Mouse (Mus musculus) limb, embryonic 11.5 days (tissue): ENCODE results near the gene Cdk6. TPM values are rescaled to one million over a fixed set of nuclear protein-coding genes. Genes with fewer than 3 reads are reported as not detected.
A peak's percentile ranks its signal among the peaks of the same experiment; 100 is the strongest.

Source experiments
- ATAC-seq: fragments of 200-750 bp; cut with Nextera tagmentation; 2 replicates; pipeline ENCODE4 v1.8.0; 2017; ENCODE audit warnings: low read depth; ENCODE audit not compliant: insufficient number of reproducible peaks, low FRiP score, low TSS enrichment
- DNase-seq: peaks from one replicate; pipeline ENCODE4 v3.0.0-alpha.2; 2015; ENCODE audit warnings: low spot score
- H3K27ac ChIP-seq: fragments of 300-500 bp; sonication (generic); replicated peaks from 2 replicates; pipeline ENCODE4 v1.5.1; 2014; ENCODE audit warnings: low read depth, mild to moderate bottlenecking, low read length
- H3K27me3 ChIP-seq: fragments of 300-500 bp; sonication (generic); 2 replicates; pipeline ENCODE4 v1.6.1; 2014; ENCODE audit warnings: mild to moderate bottlenecking, low read length, mixed read lengths; ENCODE audit not compliant: control insufficient read depth, insufficient read depth
- H3K36me3 ChIP-seq: fragments of 300-500 bp; sonication (generic); 2 replicates; pipeline ENCODE4 v1.6.1; 2014; ENCODE audit warnings: mild to moderate bottlenecking, low read length, moderate library complexity, mixed read lengths; ENCODE audit not compliant: control insufficient read depth, insufficient read depth
- H3K4me1 ChIP-seq: fragments of 300-500 bp; sonication (generic); 2 replicates; pipeline ENCODE4 v1.6.1; 2014; ENCODE audit warnings: low read length, mixed read lengths; ENCODE audit not compliant: control insufficient read depth, insufficient read depth
- H3K4me2 ChIP-seq: fragments of 300-500 bp; sonication (generic); 2 replicates; pipeline ENCODE4 v1.6.1; 2014; ENCODE audit warnings: low read depth, mild to moderate bottlenecking, moderate library complexity; ENCODE audit not compliant: severe bottlenecking
- H3K4me3 ChIP-seq: fragments of 300-500 bp; sonication (generic); 2 replicates; pipeline ENCODE4 v1.5.1; 2014; ENCODE audit warnings: low read depth, low read length
- H3K9ac ChIP-seq: fragments of 300-500 bp; sonication (generic); 2 replicates; pipeline ENCODE4 v1.6.1; 2014; ENCODE audit warnings: mild to moderate bottlenecking, low read length
- H3K9me3 ChIP-seq: fragments of 300-500 bp; sonication (generic); 2 replicates; pipeline ENCODE4 v1.6.1; 2016; ENCODE audit warnings: low read length; ENCODE audit not compliant: control insufficient read depth
- WGBS: fragments of 180-500 bp; shearing (Covaris S2); extraction: QIAGEN DNeasy Blood & Tissue Kit; methylation state at CpG from one replicate; pipeline ENCODE4 v1.1.7; 2014; 5-methylcytosine and 5-hydroxymethylcytosine counted together
- polyA plus RNA-seq: library from polyadenylated mRNA; unstranded; fragments of >200 nt; fragmentation: Nextera tagmentation; extraction: Ambion mirVana; gene quantifications from 2 replicates; pipeline ENCODE4 v1.2.1, GENCODE M21; 2014

Cdk6 gene
- polyA plus RNA-seq, 1 experiment from 2014 or later, result 31.3 TPM

- ATAC-seq (no peak), DNase-seq (no peak)
- Histone ChIP-seq H3K4me2 (no peak overlapping the region), H3K4me3 (no peak overlapping the region), H3K4me1 (peaks cover 19% of the 10 kb centered on the region), H3K27ac (no peak overlapping the region), H3K27me3 (no peaks in the 10 kb centered on the region), H3K36me3 (no peaks in the 10 kb centered on the region), H3K9me3 (no peaks in the 10 kb centered on the region), H3K9ac (no peak overlapping the region)
- 76% methylated on average over 3 of the region's 3 CpGs for WGBS
Measured at GRCm38 (mm10) chr5:3463758-3464157, 122.5 kb downstream of the Cdk6 start.

- H3K4me1 ChIP-seq, result peaks cover 19% of the 10 kb centered on the region
- H3K27me3 ChIP-seq, result no peaks in the 10 kb centered on the region
- no peak overlapping the region for H3K4me2 ChIP-seq
- no peak overlapping the region for H3K9ac ChIP-seq
- no peak for ATAC-seq
- no peaks in the 10 kb centered on the region for H3K9me3 ChIP-seq
- 48% methylated on average over 7 of the region's 7 CpGs for WGBS
- no peak overlapping the region for H3K27ac ChIP-seq
- H3K4me3 ChIP-seq, result no peak overlapping the region
- peak; percentile 55 for DNase-seq
- H3K36me3 ChIP-seq, result no peaks in the 10 kb centered on the region
Measured at GRCm38 (mm10) chr5:3466069-3466877, 125.0 kb downstream of the Cdk6 start.

DNA sequence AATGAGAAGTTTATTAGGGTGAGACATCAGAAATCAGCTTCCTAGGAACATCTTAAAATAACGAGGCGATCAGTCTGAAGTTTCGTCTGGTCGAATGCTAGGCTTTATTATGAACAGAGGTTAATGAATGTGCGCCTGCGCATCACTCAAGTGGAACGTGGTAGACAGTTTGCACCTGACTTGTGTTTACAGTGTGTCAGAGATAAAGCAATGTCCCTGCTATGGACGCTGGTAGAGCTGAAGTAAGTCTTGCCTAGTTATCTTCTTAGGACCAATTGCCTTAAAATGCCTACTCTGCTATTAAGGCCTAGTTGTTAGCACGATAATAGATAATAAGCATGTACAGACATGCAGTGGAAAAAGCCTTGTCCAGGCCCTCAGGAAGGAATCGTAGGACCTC lies 129.6 kb downstream of the Cdk6 start:
- no peak for ATAC-seq
- Histone ChIP-seq H3K27ac (no peak overlapping the region), H3K9ac (no peak overlapping the region), H3K4me3 (no peak overlapping the region), H3K36me3 (no peaks in the 10 kb centered on the region), H3K4me1 (peaks cover 3% of the 10 kb centered on the region; the same call in 1 of the 2 replicates), H3K27me3 (no peaks in the 10 kb centered on the region), H3K9me3 (no peaks in the 10 kb centered on the region), H3K4me2 (no peak overlapping the region)
- DNase-seq, result peak; percentile 9
- WGBS, result 87% methylated on average over 10 of the region's 10 CpGs

DNA sequence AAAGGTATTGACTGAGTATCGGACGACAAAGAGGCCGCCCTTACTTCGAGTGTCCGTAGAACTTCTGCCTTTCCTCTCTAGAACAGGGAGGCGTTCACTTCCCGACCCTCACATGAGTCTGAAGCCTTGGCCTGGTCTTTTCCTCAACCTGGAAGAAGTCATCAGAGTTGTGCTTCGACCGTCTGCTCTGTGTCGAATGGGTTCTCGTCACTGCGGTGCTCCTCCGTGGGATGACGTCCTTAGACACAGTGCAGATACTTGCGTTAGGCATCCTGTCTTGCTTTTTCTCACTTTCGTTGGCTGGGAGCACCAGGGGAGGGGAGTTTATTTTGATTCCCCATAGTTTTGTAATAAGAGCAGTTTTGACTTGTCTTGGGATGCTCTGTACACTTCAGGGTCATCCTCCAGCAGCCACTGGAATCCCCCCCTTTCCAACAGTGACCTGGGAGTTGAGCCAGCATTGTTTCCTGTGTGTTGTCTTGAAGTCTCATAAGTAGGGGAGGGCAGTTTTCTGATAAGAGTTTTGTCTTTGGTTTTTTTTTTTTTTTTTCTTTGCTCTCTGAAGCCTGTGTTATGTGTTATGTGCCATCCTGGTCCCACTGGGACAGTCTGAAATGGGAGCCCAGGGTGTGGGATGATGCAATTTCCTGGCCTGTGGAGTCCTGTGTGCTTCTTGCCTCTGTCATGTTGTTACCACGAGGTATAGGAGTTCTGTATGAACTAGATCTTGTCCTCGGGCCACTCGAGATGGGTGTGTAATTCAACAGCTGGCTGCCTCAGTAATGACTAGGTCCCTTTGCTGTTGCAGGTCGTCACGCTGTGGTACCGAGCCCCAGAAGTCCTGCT lies 131.2 kb downstream of the Cdk6 start:
- no peak overlapping the region for H3K4me3 ChIP-seq
- WGBS, result 88% methylated on average over 22 of the region's 22 CpGs

GRCm38 (mm10) chr5:3477711-3478110 lies 136.4 kb downstream of the Cdk6 start:
- ATAC-seq (no peak), DNase-seq (peak; percentile 14)
- no peak overlapping the region for H3K9ac ChIP-seq
- 93% methylated on average over 3 of the region's 3 CpGs for WGBS
- no peaks in the 10 kb centered on the region for H3K27me3 ChIP-seq
- no peak overlapping the region for H3K4me3 ChIP-seq
- H3K36me3 ChIP-seq, result no peaks in the 10 kb centered on the region
- no peaks in the 10 kb centered on the region for H3K4me1 ChIP-seq
- H3K4me2 ChIP-seq, result no peak overlapping the region
- no peak overlapping the region for H3K27ac ChIP-seq
- no peaks in the 10 kb centered on the region for H3K9me3 ChIP-seq

More for the DNA sequence above, 131.2 kb downstream of the Cdk6 start:
- H3K4me1 ChIP-seq, result no peaks in the 10 kb centered on the region
- H3K9me3 ChIP-seq, result no peaks in the 10 kb centered on the region
- no peaks in the 10 kb centered on the region for H3K36me3 ChIP-seq
- no peak overlapping the region for H3K27ac ChIP-seq
- DNase-seq (peak; percentile 6), ATAC-seq (no peak)
- no peaks in the 10 kb centered on the region for H3K27me3 ChIP-seq
- no peak overlapping the region for H3K9ac ChIP-seq
- H3K4me2 ChIP-seq, result no peak overlapping the region

DNA sequence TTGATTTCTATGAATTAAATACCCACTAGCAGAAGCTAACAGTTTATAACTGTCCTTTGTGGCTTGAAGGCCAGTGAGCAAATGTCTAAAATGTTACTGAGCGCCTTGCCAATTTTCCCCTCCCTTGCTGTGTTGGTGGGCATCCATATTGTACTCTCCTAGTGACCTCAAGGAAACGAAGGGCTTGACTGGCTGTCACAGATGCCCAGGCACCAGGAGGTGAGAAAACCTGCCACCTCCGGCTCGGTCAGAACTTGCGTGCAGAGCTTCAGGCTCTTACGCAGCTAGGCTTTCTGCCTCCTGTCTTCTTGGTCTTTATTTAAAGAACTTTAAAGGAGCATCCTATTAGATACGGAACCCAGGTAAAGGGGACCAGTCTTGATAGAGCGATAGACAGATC lies 136.9 kb downstream of the Cdk6 start:
- Histone ChIP-seq H3K4me2 (no peak overlapping the region), H3K9me3 (no peaks in the 10 kb centered on the region), H3K27ac (no peak overlapping the region), H3K4me3 (no peak overlapping the region), H3K36me3 (no peaks in the 10 kb centered on the region), H3K4me1 (no peaks in the 10 kb centered on the region), H3K9ac (no peak overlapping the region), H3K27me3 (no peaks in the 10 kb centered on the region)
- DNase-seq (peak; percentile 14), ATAC-seq (no peak)
- WGBS, result 92% methylated on average over 8 of the region's 8 CpGs

- Histone ChIP-seq H3K36me3 (no peaks in the 10 kb centered on the region), H3K27me3 (no peaks in the 10 kb centered on the region), H3K4me3 (no peak overlapping the region), H3K4me2 (no peak overlapping the region), H3K9ac (no peak overlapping the region), H3K27ac (no peak overlapping the region), H3K9me3 (no peaks in the 10 kb centered on the region), H3K4me1 (no peaks in the 10 kb centered on the region)
- ATAC-seq (no peak), DNase-seq (peak; percentile 13)
- 89% methylated on average over 7 of the region's 7 CpGs for WGBS
Measured at GRCm38 (mm10) chr5:3479016-3479795, 137.9 kb downstream of the Cdk6 start.
